Mouse (Mus musculus): ENCODE measurements around the gene Ppp2r3c. TPM values are rescaled to one million over a fixed set of nuclear protein-coding genes. Genes with fewer than 3 reads are reported as not detected.
"Not testable (repeated sequence)": the region's sequence is repeated elsewhere in the genome, so short reads cannot be mapped to it uniquely, and the experiment has no call there.

Gene Ppp2r3c
- total RNA-seq, 1 experiment from 2014 or later, result 32.9 TPM

GRCm38 (mm10) chr12:55298112-55298511, 4.7 kb downstream of the Ppp2r3c start:
- ATAC-seq (replicated peaks; ENCODE audit: low read depth, poor library complexity, severe bottlenecking), result no peak

DNA sequence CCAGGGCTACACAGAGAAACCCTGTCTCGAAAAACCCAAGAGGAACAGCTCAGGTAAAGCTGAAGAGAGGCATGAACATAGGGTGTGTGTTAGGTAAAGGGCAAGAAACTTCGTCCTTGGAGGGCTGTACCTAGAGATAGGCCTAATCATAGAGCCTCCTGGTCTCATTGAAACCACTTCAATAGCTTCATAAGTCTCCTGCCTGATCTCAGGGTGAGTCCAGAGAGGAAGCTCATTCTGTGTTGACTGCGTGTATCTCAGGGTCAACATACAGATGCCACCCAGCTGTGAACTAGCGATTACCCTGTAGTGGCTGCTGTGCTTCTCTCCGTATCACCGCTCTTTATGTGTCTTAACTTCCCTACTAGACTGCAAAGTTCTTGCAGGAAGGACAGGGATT, 25.2 kb downstream of the Ppp2r3c start:
- not testable (repeated sequence) for ATAC-seq (replicated peaks; ENCODE audit: low read depth, poor library complexity, severe bottlenecking)

GRCm38 (mm10) chr12:55272243-55272642, 30.6 kb downstream of the Ppp2r3c start:
- no peak; the same call in 1 of the 2 replicates for ATAC-seq (replicated peaks; ENCODE audit: low read depth, poor library complexity, severe bottlenecking)

DNA sequence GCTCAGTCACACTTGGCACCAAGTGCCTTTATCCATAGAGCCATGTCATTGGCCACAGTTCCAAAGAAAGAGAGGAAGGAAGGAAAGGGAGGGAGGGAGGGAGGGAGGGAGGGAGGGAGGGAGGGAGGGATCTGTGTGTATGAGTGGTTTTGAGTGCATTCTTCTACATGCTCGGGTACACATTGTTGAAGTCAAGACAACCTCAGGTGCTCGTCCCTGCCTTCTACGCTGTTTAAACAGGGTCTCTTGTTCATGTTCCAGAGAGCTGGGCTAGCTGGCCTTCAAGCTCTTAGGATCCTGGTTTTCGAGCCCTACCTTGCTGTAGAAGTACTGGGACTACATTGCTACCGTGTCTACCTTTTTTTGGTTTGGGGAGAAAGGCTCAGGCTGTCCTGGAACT, 39.4 kb downstream of the Ppp2r3c start:
- ATAC-seq (replicated peaks; ENCODE audit: low read depth, poor library complexity, severe bottlenecking), result not testable (repeated sequence)

GRCm38 (mm10) chr12:55261950-55262349, 40.8 kb downstream of the Ppp2r3c start:
- ATAC-seq (replicated peaks; ENCODE audit: low read depth, poor library complexity, severe bottlenecking), result peak; percentile 94

DNA sequence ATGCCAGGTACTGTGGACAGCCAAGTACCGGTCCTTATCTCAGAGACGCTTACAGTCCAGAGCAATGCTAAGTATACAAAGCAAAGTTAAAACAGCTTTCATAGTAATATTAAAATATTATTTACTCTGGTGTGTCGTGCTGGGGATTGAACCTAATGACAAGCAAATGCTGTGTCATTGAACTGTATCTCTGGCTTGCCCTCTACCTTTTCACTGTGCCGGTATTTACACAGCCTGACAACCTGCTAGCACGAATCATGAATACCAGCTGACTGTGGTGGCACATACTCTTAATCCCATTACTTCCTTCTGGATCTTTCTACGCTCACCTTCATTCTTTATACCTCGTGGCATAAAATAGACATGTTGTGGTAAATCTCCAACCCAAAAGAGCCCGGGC, 60.6 kb downstream of the Ppp2r3c start:
- not testable (repeated sequence) for ATAC-seq (replicated peaks; ENCODE audit: low read depth, poor library complexity, severe bottlenecking)

GRCm38 (mm10) chr12:55230520-55230861, 72.3 kb downstream of the Ppp2r3c start:
- ATAC-seq (replicated peaks; ENCODE audit: low read depth, poor library complexity, severe bottlenecking), result peak; percentile 50

DNA sequence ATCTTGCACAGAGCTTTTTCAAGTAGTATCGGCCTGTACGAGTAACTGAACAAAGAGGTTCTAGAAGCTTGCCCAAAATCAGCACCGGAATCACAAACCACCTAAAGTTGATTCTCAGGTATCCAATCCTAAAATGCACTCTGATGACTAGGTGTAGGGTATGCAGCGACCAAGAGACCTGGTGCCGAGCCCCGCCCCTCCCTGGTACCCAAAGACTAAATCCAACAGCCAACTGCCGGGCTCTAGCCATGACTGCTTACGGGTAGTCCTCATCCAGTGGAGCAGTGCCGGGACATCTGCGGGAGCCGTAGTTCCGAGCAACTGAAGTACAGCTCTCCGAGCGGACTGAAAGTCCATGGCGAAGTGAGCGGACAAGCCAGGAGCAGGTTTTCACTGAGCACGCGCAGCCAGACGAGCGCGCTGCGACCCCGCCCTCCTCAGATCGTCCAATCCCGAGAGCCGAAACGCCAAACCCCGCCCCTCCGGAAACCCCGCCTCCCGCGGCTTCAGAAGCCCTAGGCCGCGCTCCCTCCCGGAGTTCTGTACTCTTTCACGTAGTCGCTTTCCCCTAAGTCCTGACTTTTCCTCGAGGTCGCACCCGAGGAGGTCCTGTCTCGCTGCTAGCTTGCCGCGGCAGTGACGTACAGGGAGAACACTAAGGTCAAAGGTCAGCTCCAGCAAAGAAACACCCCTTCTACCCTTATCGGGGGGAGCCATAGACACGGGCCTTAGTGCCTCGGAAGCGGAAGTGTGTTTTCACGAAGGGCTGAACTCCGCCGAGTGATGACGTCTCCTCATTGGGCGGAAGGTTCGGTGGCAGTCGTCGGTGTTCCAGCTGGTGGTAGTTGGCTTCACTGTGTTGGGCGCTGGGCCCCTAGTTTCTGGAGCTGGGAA, 72.9 kb downstream of the Ppp2r3c start, which contains the start of gene Srp54c:
Gene Srp54c (plus strand): TSS at position 543 of the 894 bp plus-strand sequence.
- peak; percentile 91 for ATAC-seq (replicated peaks; ENCODE audit: low read depth, poor library complexity, severe bottlenecking)

Other genes starting within 250 kb of the Ppp2r3c start
- gene 2700097O09Rik, start 222.9 kb downstream of the Ppp2r3c start, total RNA-seq (2017), result 10.0 and 10.2 TPM in 2 replicates
- 153 and 172 TPM in 2 replicates for gene Srp54a, start 222.7 kb downstream of the Ppp2r3c start, total RNA-seq (2017)
- gene Fam177a, start 178.5 kb downstream of the Ppp2r3c start, total RNA-seq (2017), result 11.4 and 18.5 TPM in 2 replicates
- gene Srp54b, start 147.9 kb downstream of the Ppp2r3c start, total RNA-seq (2017), result 58.1 and 71.5 TPM in 2 replicates
- not detected in 2 replicates for gene 1700047I17Rik2, start 103.4 kb downstream of the Ppp2r3c start, total RNA-seq (2017)
- 94.8 and 98.0 TPM in 2 replicates for gene Srp54c, start 72.8 kb downstream of the Ppp2r3c start, total RNA-seq (2017)
- gene 1110008L16Rik, start 3.4 kb downstream of the Ppp2r3c start, total RNA-seq (2017), result 35.7 and 59.6 TPM in 2 replicates
- gene Psma6, start 81.2 kb upstream of the Ppp2r3c start, total RNA-seq (2017), result 326 and 362 TPM in 2 replicates
- gene Nfkbia, start 189.6 kb upstream of the Ppp2r3c start, total RNA-seq (2017), result 53.1 and 54.6 TPM in 2 replicates

Data from common myeloid progenitor, adult 5-6 weeks (primary cell).